Mouse (Mus musculus) brain, embryonic 14.5 days (tissue): Measurements from ENCODE around the gene Krt17.

Experiments used
- CTCF ChIP-seq: fragments of 200-500 bp; IDR thresholded peaks from 2 replicates; pipeline ENCODE4 v1.5.1; 2012; ENCODE audit warnings: inconsistent platforms, mild to moderate bottlenecking, moderate library complexity, borderline replicate concordance; ENCODE audit not compliant: insufficient read depth, insufficient read length; ENCODE audit errors: extremely low read depth
- POLR2A ChIP-seq: fragments of 200-500 bp; IDR thresholded peaks from 2 replicates; pipeline ENCODE4 v1.6.1; 2012; ENCODE audit warnings: mild to moderate bottlenecking, inconsistent platforms, borderline replicate concordance; ENCODE audit not compliant: poor library complexity, insufficient read depth, insufficient read length, severe bottlenecking; ENCODE audit errors: extremely low read depth

DNA sequence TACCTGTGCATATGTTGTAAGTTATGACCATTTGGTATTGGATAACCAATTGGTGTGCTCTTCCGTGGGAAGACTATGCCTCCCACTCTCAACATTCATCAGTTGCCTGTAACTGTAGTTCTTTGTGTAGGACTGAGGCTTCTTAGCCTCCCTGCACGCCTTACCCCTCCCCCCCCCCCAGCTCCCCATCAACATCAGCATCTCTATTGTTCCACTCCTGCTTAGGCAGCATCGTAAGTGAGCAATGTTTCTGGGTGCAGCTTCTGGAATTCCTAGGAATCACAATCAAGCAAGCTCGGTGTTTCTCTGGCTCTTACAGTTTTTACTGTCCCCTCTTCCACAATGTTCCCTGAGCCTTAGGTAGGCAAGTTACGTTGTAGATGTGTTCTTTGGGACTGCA lies 14.6 kb upstream of the Krt17 start:
- TF ChIP-seq CTCF (no peak), POLR2A (no peak)
